12 mouse cellular contexts compared by ENCODE assay signal in the genomic region with DNA sequence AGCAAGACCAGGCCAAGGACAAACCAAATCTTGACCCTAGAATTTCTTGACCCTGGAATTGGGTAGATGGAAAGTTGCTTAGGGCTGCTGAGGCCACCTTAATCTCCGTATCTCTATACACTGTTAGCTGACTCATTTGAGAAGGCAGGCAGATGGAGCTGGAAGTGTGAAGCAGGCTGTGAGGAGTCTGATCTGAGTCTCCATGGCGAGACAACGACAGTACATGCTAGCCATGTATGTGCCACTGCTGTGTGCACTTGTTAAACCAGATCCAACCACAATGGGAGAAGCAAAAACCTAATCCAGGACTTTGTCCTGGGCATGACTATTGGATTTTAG. TPM values are rescaled to one million over a fixed set of nuclear protein-coding genes. Genes with fewer than 3 reads are reported as not detected.
DNase-seq lines count a peak whose midpoint lies in the region; ATAC-seq and TF ChIP-seq lines count a peak whose summit lies in the region.
"Had no signal": no experiment of that assay in that cellular context is flagged by ENCODE, and none has a peak within 500 bp of the region (broad histone marks: within the 10 kb centered on the region; RNA-seq: fewer than 3 reads in every experiment).

No protein-coding gene starts in this region.

- no peaks in the 10 kb centered on the region for H3K27me3 ChIP-seq in forebrain, embryonic 15.5 days
- H3K27me3 ChIP-seq in intestine, embryonic 15.5 days (replicated peaks) = no peaks in the 10 kb centered on the region
- no peaks in the 10 kb centered on the region for H3K27me3 ChIP-seq in neural tube, embryonic 13.5 days
- H3K27me3 ChIP-seq: limb, embryonic 15.5 days had no signal

- H3K9me3 ChIP-seq in forebrain, embryonic 15.5 days = no peaks in the 10 kb centered on the region
- no peaks in the 10 kb centered on the region for H3K9me3 ChIP-seq in intestine, embryonic 15.5 days
- H3K9me3 ChIP-seq in neural tube, embryonic 13.5 days = no peaks in the 10 kb centered on the region
- H3K9me3 ChIP-seq: G1E; limb, embryonic 15.5 days had no signal

- H3K9ac ChIP-seq in forebrain, embryonic 15.5 days (replicated peaks) = no peak overlapping the region
- no peak overlapping the region for H3K9ac ChIP-seq in intestine, embryonic 15.5 days
- 0 out of 2 replicates have a peak overlapping the region, but pooled peaks have one; percentile 6 for H3K9ac ChIP-seq in neural tube, embryonic 13.5 days
- H3K9ac ChIP-seq: limb, embryonic 15.5 days had no signal

- peak; percentile 66 for ATAC-seq in forebrain, embryonic 15.5 days (replicated peaks)
- peak; percentile 34; the same call in 1 of the 2 replicates for ATAC-seq in intestine, embryonic 15.5 days
- no peak for ATAC-seq in neural tube, embryonic 13.5 days (ENCODE audit: low read depth)

- H3K4me2 ChIP-seq in forebrain, embryonic 15.5 days (replicated peaks) = no peak overlapping the region
- H3K4me2 ChIP-seq in intestine, embryonic 15.5 days (replicated peaks) = no peak overlapping the region
- H3K4me2 ChIP-seq in neural tube, embryonic 13.5 days = no peak overlapping the region
- H3K4me2 ChIP-seq: limb, embryonic 15.5 days had no signal

- no peak for DNase-seq in left cerebral cortex, adult 2 months (ENCODE audit: extremely low spot score in 1 of 2, low spot score in 2 of 2)
- DNase-seq in left cerebral cortex, postnatal 10 days (ENCODE audit: extremely low spot score in 1 of 2, low spot score in 2 of 2) = no peak
- DNase-seq in adrenal gland, adult 8-10 months = no peak
- no peak for DNase-seq in thymus, adult 18-20 months
- DNase-seq: kidney, postnatal 4 days; thymus, postnatal 25 days had no signal

- H3K36me3 ChIP-seq in forebrain, embryonic 15.5 days = no peaks in the 10 kb centered on the region
- H3K36me3 ChIP-seq in intestine, embryonic 15.5 days = no peaks in the 10 kb centered on the region
- no peaks in the 10 kb centered on the region for H3K36me3 ChIP-seq in neural tube, embryonic 13.5 days
- H3K36me3 ChIP-seq: G1E; limb, embryonic 15.5 days had no signal

- peak overlapping the region; percentile 62 for H3K27ac ChIP-seq in left cerebral cortex, adult 2 months
- H3K27ac ChIP-seq in forebrain, embryonic 15.5 days (replicated peaks) = peak overlapping the region; percentile 83
- H3K27ac ChIP-seq in intestine, embryonic 15.5 days = no peak overlapping the region
- peak overlapping the region; percentile 63 for H3K27ac ChIP-seq in neural tube, embryonic 13.5 days (replicated peaks)
- H3K27ac ChIP-seq: macrophage had no signal

- 48% methylated on average over 3 of the region's 3 CpGs for WGBS in forebrain, embryonic 15.5 days
- WGBS in intestine, embryonic 15.5 days = 79% methylated on average over 3 of the region's 3 CpGs
- 71% methylated on average over 3 of the region's 3 CpGs for WGBS in neural tube, embryonic 13.5 days

- H3K4me1 ChIP-seq in forebrain, embryonic 15.5 days = peaks cover 30% of the 10 kb centered on the region
- H3K4me1 ChIP-seq in intestine, embryonic 15.5 days (replicated peaks) = peaks cover 15% of the 10 kb centered on the region; the same call in 1 of the 2 replicates
- H3K4me1 ChIP-seq in neural tube, embryonic 13.5 days (replicated peaks) = peaks cover 36% of the 10 kb centered on the region

- intact Hi-C loops in left cerebral cortex, adult 2 months (cut with DNase I) = no loop called here
- intact Hi-C loops in left cerebral cortex, postnatal 10 days (cut with DNase I) = no loop called here

- no peak for TF ChIP-seq CTCF in left cerebral cortex, adult 2 months (IDR thresholded peaks at IDR 0.05)

- H3K4me3 ChIP-seq in left cerebral cortex, adult 2 months = no peak overlapping the region
- no peak overlapping the region for H3K4me3 ChIP-seq in forebrain, embryonic 15.5 days
- no peak overlapping the region for H3K4me3 ChIP-seq in intestine, embryonic 15.5 days (replicated peaks)
- H3K4me3 ChIP-seq in neural tube, embryonic 13.5 days = no peak overlapping the region
- H3K4me3 ChIP-seq: limb, embryonic 15.5 days had no signal

RNA-seq across cellular contexts. Expression of a gene that starts 26.4 kb away (rescaled TPM):
- total RNA-seq in left cerebral cortex, adult 2 months (2021) = 1 to 10 TPM; 8.1 to 9.7 TPM
- total RNA-seq in left cerebral cortex, postnatal 10 days (2021) = 10 to 100 TPM; 10.7 to 11.0 TPM
- 7.4 TPM in 2 replicates for polyA plus RNA-seq in forebrain, embryonic 15.5 days (2015; fragmentation: Nextera tagmentation; extraction: Ambion mirVana)
- 4.5 and 4.8 TPM in 2 replicates for polyA plus RNA-seq in intestine, embryonic 15.5 days (2015; fragmentation: Nextera tagmentation; extraction: Ambion mirVana)
- polyA plus RNA-seq in neural tube, embryonic 13.5 days (2015; fragmentation: Nextera tagmentation; extraction: Ambion mirVana) = 12.1 and 13.2 TPM in 2 replicates
- 10 to 100 TPM in 3 of 4 experiments, 1 to 10 TPM in 1; 8.8 to 57.0 (median 24.5) TPM for total RNA-seq in adrenal gland, adult 8-10 months (2022)
- polyA plus RNA-seq: G1E had no signal
